Mouse (Mus musculus): ENCODE measurements around the gene 2410141K09Rik.
"Not testable (repeated sequence)": the region's sequence is repeated elsewhere in the genome, so short reads cannot be mapped to it uniquely, and the experiment has no call there.

DNA sequence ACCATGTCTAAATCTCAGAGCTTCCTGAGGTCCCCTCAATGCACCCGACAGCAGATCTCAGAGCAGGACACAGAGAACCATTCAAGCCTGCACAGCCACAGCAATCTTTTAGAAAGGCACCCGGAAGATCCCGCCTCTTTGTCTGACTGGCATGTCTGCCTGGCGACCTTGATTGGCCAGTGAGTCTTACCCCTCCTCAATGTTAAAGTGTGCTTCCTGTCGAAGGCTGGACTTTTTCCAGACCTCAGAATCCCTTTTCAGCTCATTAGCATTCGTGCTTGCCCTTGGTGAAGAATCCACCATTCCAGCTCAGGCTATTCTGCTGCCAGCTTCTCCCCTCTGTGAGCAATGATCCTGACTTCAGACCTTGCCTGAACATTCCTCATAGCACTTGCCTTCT, at the start of gene 2410141K09Rik:
- TF ChIP-seq CTCF (IDR thresholded peaks at IDR 0.05; ENCODE audit: low read depth, low read length); TAL1 (conservative IDR thresholded peaks at IDR 0.05; ENCODE audit: low read depth, low read length); POLR2AphosphoS5 (IDR thresholded peaks at IDR 0.05; ENCODE audit: insufficient replicate concordance, low read depth, low read length); GATA1 (IDR thresholded peaks at IDR 0.05; ENCODE audit: borderline replicate concordance, low read length); GATA2 (IDR thresholded peaks at IDR 0.05; ENCODE audit: borderline replicate concordance, low read depth, low read length): not testable (repeated sequence)

All from G1E (cell line).